Mouse (Mus musculus) heart, adult 8-10 months (tissue): Measurements from ENCODE around the gene 1520401A03Rik. TPM values are rescaled to one million over a fixed set of nuclear protein-coding genes. Genes with fewer than 3 reads are reported as not detected.
"Not testable (repeated sequence)": the region's sequence is repeated elsewhere in the genome, so short reads cannot be mapped to it uniquely, and the experiment has no call there.

Experiments used
- DNase-seq: peaks from one replicate; pipeline ENCODE4 v3.0.0; 2022; ENCODE audit warnings: low spot score
- total RNA-seq, 4 experiments: library from RNA; stranded (reverse); gene quantifications; 2 replicates each; pipeline ENCODE4 v1.2.4; 2022

1520401A03Rik gene
- not detected for total RNA-seq

- no peak for DNase-seq
These were observed at the start of gene 1520401A03Rik for GRCm38 (mm10) chr17:23722376-23723125. TSS of gene 1520401A03Rik (minus strand) at chr17:23722783.

GRCm38 (mm10) chr17:23772219-23772556 lies 49.6 kb upstream of the 1520401A03Rik start:
- DNase-seq, result not testable (repeated sequence)

GRCm38 (mm10) chr17:23771284-23772218 lies 49.0 kb upstream of the 1520401A03Rik start, which contains the start of gene Flywch1:
TSS of gene Flywch1 (minus strand) at chr17:23771602.
- peak; percentile 99 for DNase-seq

- no peak for DNase-seq
These were observed 48.3 kb upstream of the 1520401A03Rik start for GRCm38 (mm10) chr17:23770896-23771283.

GRCm38 (mm10) chr17:23770493-23770892 lies 47.9 kb upstream of the 1520401A03Rik start:
- DNase-seq, result no peak

GRCm38 (mm10) chr17:23762976-23763375 lies 40.4 kb upstream of the 1520401A03Rik start:
- no peak for DNase-seq

GRCm38 (mm10) chr17:23761155-23761554 lies 38.6 kb upstream of the 1520401A03Rik start:
- DNase-seq, result no peak

GRCm38 (mm10) chr17:23760231-23760630 lies 37.6 kb upstream of the 1520401A03Rik start:
- no peak for DNase-seq

GRCm38 (mm10) chr17:23758801-23759200 lies 36.2 kb upstream of the 1520401A03Rik start:
- no peak for DNase-seq

GRCm38 (mm10) chr17:23757581-23757980 lies 35.0 kb upstream of the 1520401A03Rik start:
- DNase-seq, result no peak

GRCm38 (mm10) chr17:23755689-23756088 lies 33.1 kb upstream of the 1520401A03Rik start:
- peak; percentile 34 for DNase-seq

GRCm38 (mm10) chr17:23749400-23750191 lies 27.0 kb upstream of the 1520401A03Rik start:
- no peak for DNase-seq

GRCm38 (mm10) chr17:23748631-23749391 lies 26.2 kb upstream of the 1520401A03Rik start:
- peak; percentile 93 for DNase-seq

- DNase-seq, result no peak
These were observed 25.4 kb upstream of the 1520401A03Rik start for GRCm38 (mm10) chr17:23748026-23748425.

- no peak for DNase-seq
These were observed 24.9 kb upstream of the 1520401A03Rik start for GRCm38 (mm10) chr17:23747471-23747870.

GRCm38 (mm10) chr17:23746767-23747166 lies 24.2 kb upstream of the 1520401A03Rik start:
- no peak for DNase-seq

- DNase-seq, result no peak
These were observed 23.7 kb upstream of the 1520401A03Rik start for GRCm38 (mm10) chr17:23746311-23746710.

GRCm38 (mm10) chr17:23745301-23746251 lies 23.0 kb upstream of the 1520401A03Rik start, which contains the start of gene Kremen2:
TSS of gene Kremen2 (minus strand) at chr17:23745833.
- no peak for DNase-seq

- no peak for DNase-seq
These were observed 22.1 kb upstream of the 1520401A03Rik start for GRCm38 (mm10) chr17:23744651-23745050.

GRCm38 (mm10) chr17:23744076-23744475 lies 21.5 kb upstream of the 1520401A03Rik start:
- DNase-seq, result no peak
